Mouse (Mus musculus) forebrain, embryonic 11.5 days (tissue): ENCODE measurements at regions not wholly inside any gene's neighbourhood (a gene's known extent, or its start where the extent isn't known, plus 50 kb on each side); places are given as distances from the start of the nearest gene placed in this dataset.

ENCODE experiments used
- ATAC-seq: fragments of 200-750 bp; cut with Nextera tagmentation; replicated peaks from 2 replicates; pipeline ENCODE4 v1.8.0; 2017; ENCODE audit warnings: moderate TSS enrichment; ENCODE audit not compliant: low FRiP score
- DNase-seq: peaks from one replicate; pipeline ENCODE4 v3.0.0-alpha.2; 2017; ENCODE audit warnings: low spot score
- H3K27ac ChIP-seq: fragments of 300-500 bp; sonication (generic); 2 replicates; pipeline ENCODE4 v1.5.1; 2014; ENCODE audit warnings: low read depth, low read length
- H3K27me3 ChIP-seq: fragments of 300-500 bp; sonication (generic); 2 replicates; pipeline ENCODE4 v1.6.1; 2014; ENCODE audit warnings: mild to moderate bottlenecking, low read length, mixed read lengths; ENCODE audit not compliant: control insufficient read depth, insufficient read depth
- H3K36me3 ChIP-seq: fragments of 300-500 bp; sonication (generic); 2 replicates; pipeline ENCODE4 v1.6.1; 2014; ENCODE audit warnings: mild to moderate bottlenecking, low read length, moderate library complexity, mixed read lengths; ENCODE audit not compliant: control insufficient read depth, insufficient read depth
- H3K4me1 ChIP-seq: fragments of 300-500 bp; sonication (generic); replicated peaks from 2 replicates; pipeline ENCODE4 v1.6.1; 2014; ENCODE audit warnings: low read length, mixed read lengths; ENCODE audit not compliant: control insufficient read depth, insufficient read depth
- H3K4me2 ChIP-seq: fragments of 300-500 bp; sonication (generic); 2 replicates; pipeline ENCODE4 v1.6.1; 2014; ENCODE audit warnings: low read depth, mild to moderate bottlenecking, low read length, moderate library complexity, mixed read lengths; ENCODE audit not compliant: severe bottlenecking
- H3K4me3 ChIP-seq: fragments of 300-500 bp; sonication (generic); 2 replicates; pipeline ENCODE4 v1.5.1; 2014; ENCODE audit warnings: low read depth, low read length
- H3K9ac ChIP-seq: fragments of 300-500 bp; sonication (generic); 2 replicates; pipeline ENCODE4 v1.6.1; 2014; ENCODE audit warnings: low read length
- H3K9me3 ChIP-seq: fragments of 300-500 bp; sonication (generic); 2 replicates; pipeline ENCODE4 v1.6.1; 2016; ENCODE audit warnings: low read length, mixed read lengths; ENCODE audit not compliant: control insufficient read depth
- WGBS: fragments of 180-500 bp; shearing (Covaris S2); extraction: QIAGEN DNeasy Blood & Tissue Kit; methylation state at CpG from one replicate; pipeline ENCODE4 v1.1.7; 2014; 5-methylcytosine and 5-hydroxymethylcytosine counted together

GRCm38 (mm10) chr2:54154501-54155183, 69.3 kb upstream of the Rprm start:
- DNase-seq (no peak), ATAC-seq (no peak)
- Histone ChIP-seq H3K4me3 (no peak overlapping the region), H3K27ac (no peak overlapping the region), H3K9me3 (no peaks in the 10 kb centered on the region), H3K36me3 (no peaks in the 10 kb centered on the region), H3K4me1 (no peaks in the 10 kb centered on the region), H3K9ac (no peak overlapping the region), H3K27me3 (no peaks in the 10 kb centered on the region), H3K4me2 (no peak overlapping the region)
- WGBS = 85% methylated on average over 4 of the region's 4 CpGs

- H3K4me1 ChIP-seq = no peaks in the 10 kb centered on the region
- H3K4me2 ChIP-seq = no peak overlapping the region
- no peak overlapping the region for H3K4me3 ChIP-seq
- H3K27ac ChIP-seq = no peak overlapping the region
- H3K9ac ChIP-seq = no peak overlapping the region
- DNase-seq (no peak), ATAC-seq (peak; percentile 69)
- no peaks in the 10 kb centered on the region for H3K36me3 ChIP-seq
- no peaks in the 10 kb centered on the region for H3K27me3 ChIP-seq
- H3K9me3 ChIP-seq = no peaks in the 10 kb centered on the region
- 33% methylated on average over 8 of the region's 8 CpGs for WGBS
Measured at GRCm38 (mm10) chr2:54158689-54159630, 73.6 kb upstream of the Rprm start.

- Histone ChIP-seq H3K27ac (no peak overlapping the region), H3K4me1 (no peaks in the 10 kb centered on the region), H3K9ac (no peak overlapping the region), H3K36me3 (no peaks in the 10 kb centered on the region), H3K4me2 (no peak overlapping the region), H3K9me3 (no peaks in the 10 kb centered on the region), H3K4me3 (no peak overlapping the region), H3K27me3 (no peaks in the 10 kb centered on the region)
- ATAC-seq = no peak
- WGBS = 84% methylated on average over 2 of the region's 2 CpGs
- no peak for DNase-seq
Measured at GRCm38 (mm10) chr2:54177549-54177948, 92.2 kb upstream of the Rprm start.

- no peak for DNase-seq
- no peaks in the 10 kb centered on the region for H3K27me3 ChIP-seq
- H3K27ac ChIP-seq = no peak overlapping the region
- no peak overlapping the region for H3K4me2 ChIP-seq
- H3K4me1 ChIP-seq = no peaks in the 10 kb centered on the region
- no peak overlapping the region for H3K4me3 ChIP-seq
- no peak for ATAC-seq
- WGBS = 87% methylated on average over 4 of the region's 4 CpGs
- H3K9me3 ChIP-seq = no peaks in the 10 kb centered on the region
- no peaks in the 10 kb centered on the region for H3K36me3 ChIP-seq
- no peak overlapping the region for H3K9ac ChIP-seq
Measured at GRCm38 (mm10) chr2:54190828-54191227, 105.5 kb upstream of the Rprm start.

DNA sequence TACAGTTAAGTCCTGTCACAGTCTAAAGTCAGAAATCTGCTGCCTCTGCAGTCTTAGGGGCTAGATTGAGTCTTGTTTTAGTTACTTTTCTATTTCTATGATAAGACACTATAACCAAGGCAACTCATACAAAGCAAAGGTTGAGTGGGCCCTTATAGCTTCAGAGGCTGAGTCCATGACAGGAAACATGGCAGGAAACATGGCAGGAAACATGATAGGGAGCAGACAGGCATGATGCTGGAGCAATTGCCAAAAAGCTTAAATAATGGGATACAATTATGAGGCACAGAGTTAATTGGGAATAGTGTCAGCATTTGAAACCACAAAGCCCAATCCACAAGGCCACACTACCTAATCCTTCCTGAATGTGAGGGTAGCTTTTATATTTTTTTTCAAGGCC, 113.0 kb upstream of the Rprm start:
- Histone ChIP-seq H3K4me2 (no peak overlapping the region), H3K27me3 (no peaks in the 10 kb centered on the region), H3K27ac (no peak overlapping the region), H3K9me3 (no peaks in the 10 kb centered on the region), H3K36me3 (no peaks in the 10 kb centered on the region), H3K4me1 (no peaks in the 10 kb centered on the region), H3K9ac (no peak overlapping the region), H3K4me3 (no peak overlapping the region)
- no peak for DNase-seq
- no peak for ATAC-seq

DNA sequence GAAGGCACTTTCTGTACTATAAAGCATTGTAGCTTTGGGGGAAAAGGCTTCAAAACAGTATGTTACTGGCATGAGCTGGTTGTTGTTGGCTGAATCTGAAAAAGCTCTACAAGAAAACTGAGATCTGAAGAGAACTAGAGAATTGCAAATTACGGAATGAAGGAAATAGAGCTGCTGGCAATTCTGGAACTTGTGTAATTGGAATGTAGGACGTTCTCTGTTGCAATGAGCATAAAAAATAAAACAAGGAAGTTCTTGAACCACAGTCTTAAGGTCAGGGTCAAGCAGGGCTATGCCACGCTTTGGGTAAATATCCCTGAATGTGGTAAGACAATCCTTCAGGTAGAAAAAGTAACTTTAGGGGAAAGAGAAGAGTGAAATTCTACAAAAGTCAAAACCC, 130.2 kb upstream of the Rprm start:
- 84% methylated on average over 3 of the region's 3 CpGs for WGBS
- Histone ChIP-seq H3K4me2 (no peak overlapping the region), H3K4me3 (no peak overlapping the region)

DNA sequence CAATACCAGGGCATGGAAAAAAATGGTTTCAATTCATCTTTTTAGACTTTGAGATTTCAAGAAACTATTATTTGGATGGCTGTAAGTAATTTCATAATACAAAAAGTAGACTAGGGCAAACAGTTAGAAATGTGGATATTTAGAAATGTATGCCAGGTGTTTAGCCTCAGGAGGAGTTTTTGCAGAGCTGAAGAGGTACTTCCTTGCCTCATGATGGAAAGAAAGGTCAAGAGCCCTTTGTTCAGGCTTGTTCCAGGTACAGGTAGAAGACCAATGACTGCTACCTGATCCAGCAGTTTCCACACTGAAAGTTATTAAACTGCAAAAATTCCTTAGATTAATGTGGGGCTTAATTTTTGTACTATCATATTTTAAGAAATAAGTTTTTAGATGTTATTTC, 143.3 kb upstream of the Rprm start:
- Histone ChIP-seq H3K27me3 (no peaks in the 10 kb centered on the region), H3K4me3 (no peak overlapping the region), H3K9me3 (no peaks in the 10 kb centered on the region), H3K4me1 (no peaks in the 10 kb centered on the region), H3K36me3 (no peaks in the 10 kb centered on the region), H3K9ac (no peak overlapping the region), H3K27ac (no peak overlapping the region), H3K4me2 (no peak overlapping the region)
- no peak for ATAC-seq
- no peak for DNase-seq

More for the DNA sequence above, 130.2 kb upstream of the Rprm start:
- Histone ChIP-seq H3K27ac (no peak overlapping the region), H3K9me3 (no peaks in the 10 kb centered on the region), H3K36me3 (no peaks in the 10 kb centered on the region), H3K4me1 (no peaks in the 10 kb centered on the region), H3K27me3 (no peaks in the 10 kb centered on the region), H3K9ac (no peak overlapping the region)
- ATAC-seq (no peak), DNase-seq (no peak)

DNA sequence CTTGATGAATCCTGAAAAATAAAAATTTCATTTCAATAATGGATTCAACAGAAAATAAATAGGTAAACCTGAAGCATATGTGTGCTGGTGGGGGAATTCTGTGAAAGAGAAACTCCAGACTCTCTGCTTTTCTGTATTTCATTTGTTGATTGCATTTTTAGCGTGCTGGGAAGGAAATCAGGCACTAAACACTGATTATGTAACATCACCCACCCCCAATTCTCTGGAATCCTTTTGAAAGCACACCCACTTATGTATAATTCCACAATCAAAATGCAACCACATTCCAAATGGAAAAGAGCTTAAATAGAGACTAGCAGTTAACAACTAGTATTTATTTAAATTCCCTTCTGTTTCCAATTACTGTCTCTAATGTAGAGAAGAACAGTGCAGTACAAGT, 143.7 kb upstream of the Rprm start:
- Histone ChIP-seq H3K9me3 (no peaks in the 10 kb centered on the region), H3K4me2 (no peak overlapping the region)

More for the DNA sequence above, 143.7 kb upstream of the Rprm start:
- no peak overlapping the region for H3K4me3 ChIP-seq
- no peak overlapping the region for H3K9ac ChIP-seq
- no peaks in the 10 kb centered on the region for H3K27me3 ChIP-seq
- no peaks in the 10 kb centered on the region for H3K4me1 ChIP-seq
- H3K36me3 ChIP-seq = no peaks in the 10 kb centered on the region
- WGBS = 66% methylated on average over 1 of the region's 1 CpGs
- no peak for DNase-seq
- no peak overlapping the region for H3K27ac ChIP-seq
- ATAC-seq = no peak
